Mouse (Mus musculus) Patski (cell line): Measurements from ENCODE around the gene Cnot1. TPM values are rescaled to one million over a fixed set of nuclear protein-coding genes. Genes with fewer than 3 reads are reported as not detected.
"Not testable (repeated sequence)": the region's sequence is repeated elsewhere in the genome, so short reads cannot be mapped to it uniquely, and the experiment has no call there.

Experiments
- ATAC-seq: fragments of 100-300 bp; one replicate; pipeline ENCODE4 v1.8.0; 2021
- CTCF ChIA-PET: fragments of 350-600 bp; sonication (Branson Sonifier 250); formaldehyde crosslinking; loops from one replicate; lab custom pipeline; 2022; ENCODE audit warnings: inconsistent platforms; lab: Charles Lee
- POLR2A ChIA-PET: fragments of 350-600 bp; sonication (Branson Sonifier 250); formaldehyde crosslinking; loops from one replicate; lab custom pipeline; 2022; ENCODE audit warnings: antibody characterized with exemption, inconsistent platforms; lab: Charles Lee
- DNase-seq: peaks from one replicate; pipeline ENCODE4 v3.0.0-alpha.2; 2011; ENCODE audit warnings: low read depth, low spot score
- H3K27me3 ChIP-seq: fragments of 371-371 bp; one replicate; pipeline ENCODE4 v1.5.1; 2021
- CTCF ChIP-seq: fragments of 100-300 bp; IDR thresholded peaks from one replicate; pipeline ENCODE4 v1.5.1; 2021
- in situ Hi-C: fragments of 300-500 bp; cut with MboI; formaldehyde crosslinking; loops from 3 replicates; pipeline ENCODE4 v1.11.1; 2018; ENCODE audit warnings: low pct_unique_long_range_greater_than_20kb, mixed read lengths
- polyA plus RNA-seq: library from polyadenylated mRNA; unstranded; gene quantifications from one replicate; pipeline ENCODE4 v1.2.3, GENCODE M21; 2021

Gene Cnot1
- polyA plus RNA-seq, 1 experiment from 2014 or later: 115 TPM

GRCm38 (mm10) chr8:95801476-95802064, 5.7 kb downstream of the Cnot1 start:
- ATAC-seq (no peak), DNase-seq (no peak)
- no peaks in the 10 kb centered on the region for H3K27me3 ChIP-seq
- POLR2A ChIA-PET: no interaction called here
- no peak for TF ChIP-seq CTCF
- CTCF ChIA-PET: no interaction called here
- in situ Hi-C loops: no loop called here

GRCm38 (mm10) chr8:95800353-95800752, 6.9 kb downstream of the Cnot1 start:
- in situ Hi-C loops: no loop called here
- no peaks in the 10 kb centered on the region for H3K27me3 ChIP-seq
- ChIA-PET CTCF (no interaction called here), POLR2A (no interaction called here)
- ATAC-seq (no peak), DNase-seq (no peak)
- TF ChIP-seq CTCF: no peak

- CTCF ChIA-PET: no interaction called here
- POLR2A ChIA-PET: no interaction called here
- no peak for TF ChIP-seq CTCF
- H3K27me3 ChIP-seq: no peaks in the 10 kb centered on the region
- in situ Hi-C loops: no loop called here
- ATAC-seq (no peak), DNase-seq (no peak)
Measured at GRCm38 (mm10) chr8:95799891-95800290, 7.4 kb downstream of the Cnot1 start.

DNA sequence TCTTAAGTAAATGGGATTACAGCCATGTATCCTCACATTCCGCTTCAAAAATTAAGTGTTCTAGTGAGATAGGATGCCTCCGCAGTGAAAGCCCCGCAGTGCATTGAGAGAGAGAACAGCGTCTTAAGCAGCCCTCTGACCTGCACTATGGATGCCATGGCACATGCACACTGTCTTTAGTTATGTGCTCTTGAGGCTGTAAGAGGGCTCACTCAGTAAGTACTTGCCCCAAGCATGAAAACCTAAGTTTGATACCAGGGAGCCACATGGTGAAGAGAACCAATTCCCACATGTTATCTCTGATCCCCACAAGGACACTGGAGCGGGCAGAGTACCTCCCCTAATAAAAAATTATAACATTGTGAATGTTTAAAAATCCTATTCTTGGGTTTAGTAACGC, 8.1 kb downstream of the Cnot1 start:
- in situ Hi-C loops: no loop called here
- DNase-seq: no peak
- H3K27me3 ChIP-seq: no peaks in the 10 kb centered on the region
- POLR2A ChIA-PET: no interaction called here
- CTCF ChIA-PET: no interaction called here
- ATAC-seq: no peak
- TF ChIP-seq CTCF: no peak

GRCm38 (mm10) chr8:95795333-95796061, 11.8 kb downstream of the Cnot1 start:
- DNase-seq, H3K27me3 ChIP-seq, POLR2A ChIA-PET, ATAC-seq, in situ Hi-C loops: not testable (repeated sequence)
- CTCF ChIA-PET: interaction anchor here (0.9 kb wide), 1 partner anchor 10 kb away, joined by 4 read pairs; no protein-coding TSS in a partner anchor
- TF ChIP-seq CTCF: peak; percentile 9

DNA sequence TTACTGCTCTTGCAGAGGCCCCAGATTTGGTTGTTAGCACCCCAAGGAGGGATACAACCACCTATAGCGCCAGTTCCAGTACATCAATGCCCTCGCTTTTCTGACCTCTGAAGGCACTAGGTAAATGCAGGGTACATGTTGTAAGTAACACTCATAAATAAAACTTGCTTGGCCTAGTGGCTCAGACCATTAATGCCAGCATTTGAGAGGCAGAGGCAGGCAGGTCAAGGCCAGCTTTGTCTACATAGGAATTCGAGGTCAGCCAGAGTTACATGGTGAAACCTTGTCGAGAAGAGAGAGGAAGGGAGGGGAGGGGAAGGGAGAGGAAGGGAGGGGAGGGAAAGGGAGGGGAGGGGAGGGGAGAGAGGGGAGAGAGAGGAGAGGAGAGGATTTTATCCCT, 21.7 kb downstream of the Cnot1 start:
- H3K27me3 ChIP-seq: no peaks in the 10 kb centered on the region
- ATAC-seq (no peak), DNase-seq (no peak)
- TF ChIP-seq CTCF: no peak
- CTCF ChIA-PET: no interaction called here
- in situ Hi-C loops: no loop called here
- POLR2A ChIA-PET: interaction anchor here (1.0 kb wide), 1 partner anchor 16 kb away, joined by 3 read pairs; no protein-coding TSS in a partner anchor

DNA sequence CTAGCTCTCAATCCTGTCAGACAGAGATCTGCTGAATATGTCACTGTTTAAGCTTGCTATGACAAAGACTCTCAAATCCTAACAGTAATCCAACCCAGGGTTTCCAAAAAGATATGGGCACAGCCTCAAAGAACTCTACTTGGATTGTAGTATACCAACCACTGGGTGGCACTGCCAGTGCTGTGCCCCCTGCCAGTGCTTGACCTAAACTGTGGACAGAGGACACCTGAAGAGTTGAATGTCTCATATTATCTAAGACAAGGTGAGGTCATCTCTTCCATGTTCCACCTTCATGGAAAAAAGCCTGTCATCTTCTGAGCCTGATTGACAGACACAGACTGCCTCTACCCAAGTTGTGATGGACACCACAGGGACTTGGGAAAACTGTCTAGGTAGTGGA, 24.6 kb downstream of the Cnot1 start:
- no peak for DNase-seq
- TF ChIP-seq CTCF: peak; percentile 21
- ChIA-PET POLR2A (no interaction called here), CTCF (interaction anchor here (0.9 to 1.5 kb wide), 2 partner anchors 11 to 37 kb away, joined by 3 to 5 read pairs; no protein-coding TSS in a partner anchor)
- no peaks in the 10 kb centered on the region for H3K27me3 ChIP-seq
- ATAC-seq: no peak
- in situ Hi-C loops: no loop called here

GRCm38 (mm10) chr8:95781775-95782174, 25.5 kb downstream of the Cnot1 start:
- in situ Hi-C loops: no loop called here
- CTCF ChIA-PET: interaction anchor here (1.5 kb wide), 1 partner anchor 10 kb away, joined by 5 read pairs; no protein-coding TSS in a partner anchor

DNA sequence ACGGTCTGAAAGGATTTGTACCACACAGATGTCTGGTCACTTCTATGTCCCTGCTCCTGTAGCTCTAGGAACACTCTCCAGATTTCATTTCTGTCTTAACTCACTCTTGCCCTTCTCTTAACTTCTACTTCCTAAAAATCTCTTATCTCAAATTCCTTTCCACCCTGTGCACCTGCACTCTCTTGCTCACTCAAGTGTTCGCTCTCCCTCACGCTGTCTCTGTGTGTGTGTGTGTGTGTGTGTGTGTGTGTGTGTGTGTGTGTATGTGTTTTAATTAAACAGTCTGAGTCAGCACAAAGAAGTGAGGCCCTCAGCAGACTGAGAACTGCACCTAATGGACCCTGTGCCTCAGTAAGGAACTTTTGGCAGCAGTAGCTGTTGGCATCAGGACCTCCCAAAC, 26.2 kb downstream of the Cnot1 start:
- DNase-seq: no peak
- TF ChIP-seq CTCF: no peak
- in situ Hi-C loops: no loop called here
- H3K27me3 ChIP-seq: no peaks in the 10 kb centered on the region
- ChIA-PET POLR2A (interaction anchor here (0.6 kb wide), 1 partner anchor 212 kb away, joined by 4 read pairs; no protein-coding TSS in a partner anchor), CTCF (interaction anchor here (0.8 kb wide), 1 partner anchor 23 kb away, joined by 3 read pairs; no protein-coding TSS in a partner anchor)
- no peak for ATAC-seq

More at GRCm38 (mm10) chr8:95781775-95782174, 25.5 kb downstream of the Cnot1 start:
- POLR2A ChIA-PET: interaction anchor here (0.6 kb wide), 1 partner anchor 213 kb away, joined by 4 read pairs; no protein-coding TSS in a partner anchor
- DNase-seq (no peak), ATAC-seq (no peak)
- TF ChIP-seq CTCF: no peak
- H3K27me3 ChIP-seq: no peaks in the 10 kb centered on the region

DNA sequence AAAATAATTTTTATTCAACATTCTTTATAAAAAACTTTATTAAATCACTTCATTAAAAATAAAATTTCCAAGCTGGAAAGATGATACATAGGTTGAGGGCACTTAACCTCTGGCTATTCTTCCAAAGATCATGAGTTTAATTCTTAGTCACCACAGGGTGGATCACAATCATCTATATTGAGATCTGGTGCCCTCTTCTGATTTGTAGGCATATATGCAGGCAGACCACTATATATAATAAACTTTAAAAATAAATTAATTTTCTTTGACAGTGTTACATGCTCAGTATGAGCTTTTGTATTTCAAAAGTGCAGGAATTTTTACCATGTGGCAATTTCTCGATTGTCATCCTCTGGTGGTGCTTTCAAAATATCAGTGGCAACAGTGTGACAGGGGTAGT, 43.1 kb downstream of the Cnot1 start:
- no peak for DNase-seq
- ChIA-PET POLR2A (no interaction called here), CTCF (interaction anchor here (1.1 to 1.9 kb wide), 4 partner anchors 11 to 33 kb away, joined by 3 to 4 read pairs (median 4); no protein-coding TSS in a partner anchor)
- no peak for ATAC-seq
- no peak for TF ChIP-seq CTCF
- H3K27me3 ChIP-seq: no peaks in the 10 kb centered on the region
- in situ Hi-C loops: no loop called here

DNA sequence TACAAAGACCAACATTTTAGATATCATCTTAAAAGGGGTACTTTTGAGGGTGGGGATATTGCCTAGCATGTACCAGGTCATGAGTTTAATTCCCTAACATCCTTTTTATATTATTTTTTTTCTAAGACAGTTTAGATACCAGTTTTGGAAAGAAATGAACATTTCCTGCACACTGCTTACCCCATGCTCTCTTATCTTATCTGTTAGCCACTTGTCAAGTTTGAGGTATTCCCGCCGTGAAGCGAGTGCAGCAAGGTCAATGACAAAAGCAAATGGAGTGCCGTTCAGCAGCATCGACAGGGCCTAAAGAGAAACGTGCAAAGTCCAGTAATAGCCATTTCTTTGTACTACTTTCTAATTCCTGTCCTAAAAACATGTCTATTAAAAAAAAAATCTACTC, 46.9 kb downstream of the Cnot1 start:
- no peak for TF ChIP-seq CTCF
- ATAC-seq (no peak), DNase-seq (no peak)
- in situ Hi-C loops: no loop called here
- ChIA-PET POLR2A (no interaction called here), CTCF (no interaction called here)
- H3K27me3 ChIP-seq: no peaks in the 10 kb centered on the region
